Mouse (Mus musculus) kidney, postnatal 0 days (tissue): Measurements from ENCODE around the gene Enkd1. TPM values are rescaled to one million over a fixed set of nuclear protein-coding genes. Genes with fewer than 3 reads are reported as not detected.

Experiments used
- ATAC-seq: fragments of 200-750 bp; cut with Nextera tagmentation; replicated peaks from 2 replicates; pipeline ENCODE4 v1.8.0; 2017; ENCODE audit warnings: low read depth, moderate number of reproducible peaks, moderate TSS enrichment, moderate library complexity; ENCODE audit not compliant: low FRiP score
- DNase-seq: peaks from one replicate; pipeline ENCODE4 v3.0.0-alpha.2; 2016; ENCODE audit warnings: low spot score
- H3K27ac ChIP-seq: fragments of 300-500 bp; sonication (generic); 2 replicates; pipeline ENCODE4 v1.5.1; 2014; ENCODE audit warnings: mild to moderate bottlenecking
- H3K27me3 ChIP-seq: fragments of 300-500 bp; sonication (generic); 2 replicates; pipeline ENCODE4 v1.6.1; 2014; ENCODE audit warnings: low read length, mixed read lengths; ENCODE audit not compliant: insufficient read depth
- H3K36me3 ChIP-seq: fragments of 300-500 bp; sonication (generic); 2 replicates; pipeline ENCODE4 v1.6.1; 2014; ENCODE audit warnings: low read length, mixed read lengths; ENCODE audit not compliant: insufficient read depth
- H3K4me1 ChIP-seq: fragments of 300-500 bp; sonication (generic); replicated peaks from 2 replicates; pipeline ENCODE4 v1.6.1; 2014; ENCODE audit warnings: antibody characterized with exemption, low read length, mixed read lengths; ENCODE audit not compliant: insufficient read depth
- H3K4me2 ChIP-seq: fragments of 300-500 bp; sonication (generic); 2 replicates; pipeline ENCODE4 v1.6.1; 2014; ENCODE audit warnings: mild to moderate bottlenecking, low read length, moderate library complexity, mixed read lengths
- H3K4me3 ChIP-seq: fragments of 300-500 bp; sonication (generic); replicated peaks from 2 replicates; pipeline ENCODE4 v1.5.1; 2014; ENCODE audit warnings: low read depth, low read length
- H3K9ac ChIP-seq: fragments of 300-500 bp; sonication (generic); 2 replicates; pipeline ENCODE4 v1.6.1; 2014; ENCODE audit warnings: low read depth, low read length
- H3K9me3 ChIP-seq: fragments of 300-500 bp; sonication (generic); replicated peaks from 2 replicates; pipeline ENCODE4 v1.6.1; 2016; ENCODE audit warnings: low read length, inconsistent platforms, mixed read lengths
- CTCF ChIP-seq: IDR thresholded peaks from 2 replicates; pipeline ENCODE4 v1.5.1; 2016; ENCODE audit warnings: antibody characterized with exemption, low read depth, mild to moderate bottlenecking, moderate library complexity
- polyA plus RNA-seq: library from polyadenylated mRNA; unstranded; fragments of >200 nt; fragmentation: Nextera tagmentation; extraction: Ambion mirVana; gene quantifications from 2 replicates; pipeline ENCODE4 v1.2.1, GENCODE M21; 2015

Gene Enkd1
- polyA plus RNA-seq, 1 experiment from 2014 or later = 14.6 TPM

DNA sequence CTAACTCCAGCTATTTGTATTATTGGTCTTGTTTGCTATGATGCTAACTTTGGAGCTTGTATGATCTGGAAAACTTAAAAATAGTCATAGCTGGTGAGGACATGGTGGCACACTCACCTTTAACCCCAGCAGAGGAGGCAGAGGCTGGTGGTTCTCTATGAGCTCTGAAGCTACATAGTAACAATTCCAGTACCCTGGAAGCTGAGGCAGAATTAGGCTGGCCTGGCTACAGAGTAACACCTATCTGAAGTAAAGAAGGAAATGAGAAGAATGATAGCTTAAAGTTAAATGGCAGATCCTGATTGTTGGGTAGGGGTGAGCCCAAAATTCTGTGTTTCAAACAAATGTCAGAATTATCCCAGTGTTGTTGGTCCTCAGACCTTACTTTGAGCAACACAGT is 50.4 kb downstream of the Enkd1 start:
- TF ChIP-seq CTCF = no peak
- H3K9me3 ChIP-seq = no peaks in the 10 kb centered on the region
- H3K4me1 ChIP-seq = no peaks in the 10 kb centered on the region
- no peak for DNase-seq
- no peak overlapping the region for H3K4me3 ChIP-seq
- H3K27me3 ChIP-seq = no peaks in the 10 kb centered on the region
- H3K36me3 ChIP-seq = 0 out of 2 replicates have a peak, but pooled peaks cover 9% of the 10 kb centered on the region
- no peak overlapping the region for H3K9ac ChIP-seq
- no peak for ATAC-seq
- no peak overlapping the region for H3K27ac ChIP-seq
- no peak overlapping the region for H3K4me2 ChIP-seq

Other genes with a start within 250 kb of the Enkd1 start
- 15.6 and 19.4 TPM in 2 replicates for gene Tppp3, start 236.7 kb downstream of the Enkd1 start, polyA plus RNA-seq
- 28.0 and 30.5 TPM in 2 replicates for gene Zdhhc1, start 211.3 kb downstream of the Enkd1 start, polyA plus RNA-seq
- 42.4 and 44.8 TPM in 2 replicates for gene Hsd11b2, start 189.5 kb downstream of the Enkd1 start, polyA plus RNA-seq
- gene Atp6v0d1, start 142.2 kb downstream of the Enkd1 start, polyA plus RNA-seq = 112 and 122 TPM in 2 replicates
- gene Ripor1, start 103.0 kb downstream of the Enkd1 start, polyA plus RNA-seq = 40.9 and 44.4 TPM in 2 replicates
- 85.5 and 89.4 TPM in 2 replicates for gene Ctcf, start 71.6 kb downstream of the Enkd1 start, polyA plus RNA-seq
- 0.61 and 1.2 TPM in 2 replicates for gene Agrp, start 70.8 kb downstream of the Enkd1 start, polyA plus RNA-seq
- 0.28 and 0.45 TPM in 2 replicates for gene Carmil2, start 21.9 kb downstream of the Enkd1 start, polyA plus RNA-seq
- gene Acd, start 7.1 kb downstream of the Enkd1 start, polyA plus RNA-seq = 51.2 and 53.4 TPM in 2 replicates
- gene Pard6a, start 7.1 kb downstream of the Enkd1 start, polyA plus RNA-seq = 18.7 and 19.6 TPM in 2 replicates
- 0.11 TPM in 1 of 2 replicates, not detected in the other for gene 4933405L10Rik, start 555 bp downstream of the Enkd1 start, polyA plus RNA-seq
- 19.2 and 21.0 TPM in 2 replicates for gene Gfod2, start 50.5 kb upstream of the Enkd1 start, polyA plus RNA-seq
- 7.0 and 8.9 TPM in 2 replicates for gene Ranbp10, start 119.1 kb upstream of the Enkd1 start, polyA plus RNA-seq
- 0.05 TPM in 1 of 2 replicates, not detected in the other for gene Tsnaxip1, start 119.5 kb upstream of the Enkd1 start, polyA plus RNA-seq
- 23.4 and 24.9 TPM in 2 replicates for gene Cenpt, start 145.1 kb upstream of the Enkd1 start, polyA plus RNA-seq
- 56.0 and 60.8 TPM in 2 replicates for gene Thap11, start 146.9 kb upstream of the Enkd1 start, polyA plus RNA-seq
- 188 and 192 TPM in 2 replicates for gene Nutf2, start 152.4 kb upstream of the Enkd1 start, polyA plus RNA-seq
- 27.6 and 30.1 TPM in 2 replicates for gene Edc4, start 172.7 kb upstream of the Enkd1 start, polyA plus RNA-seq
- gene Nrn1l, start 185.4 kb upstream of the Enkd1 start, polyA plus RNA-seq = 0.66 TPM in 1 of 2 replicates, not detected in the other
- gene Pskh1, start 192.2 kb upstream of the Enkd1 start, polyA plus RNA-seq = 30.6 and 33.7 TPM in 2 replicates
- gene Ctrl, start 225.7 kb upstream of the Enkd1 start, polyA plus RNA-seq = 0.67 and 0.77 TPM in 2 replicates
- 59.7 and 63.1 TPM in 2 replicates for gene Psmb10, start 230.2 kb upstream of the Enkd1 start, polyA plus RNA-seq
- 0.45 and 0.50 TPM in 2 replicates for gene Lcat, start 235.2 kb upstream of the Enkd1 start, polyA plus RNA-seq